Mouse (Mus musculus) cerebellum, postnatal 25 days (tissue): ENCODE data around the gene Zkscan3.

Source experiments
- DNase-seq, 2 experiments: peaks; one replicate each; pipeline ENCODE4 v3.0.0; 2021; ENCODE audit warnings: mixed read lengths in 2 of 2

Zkscan3 gene

DNA sequence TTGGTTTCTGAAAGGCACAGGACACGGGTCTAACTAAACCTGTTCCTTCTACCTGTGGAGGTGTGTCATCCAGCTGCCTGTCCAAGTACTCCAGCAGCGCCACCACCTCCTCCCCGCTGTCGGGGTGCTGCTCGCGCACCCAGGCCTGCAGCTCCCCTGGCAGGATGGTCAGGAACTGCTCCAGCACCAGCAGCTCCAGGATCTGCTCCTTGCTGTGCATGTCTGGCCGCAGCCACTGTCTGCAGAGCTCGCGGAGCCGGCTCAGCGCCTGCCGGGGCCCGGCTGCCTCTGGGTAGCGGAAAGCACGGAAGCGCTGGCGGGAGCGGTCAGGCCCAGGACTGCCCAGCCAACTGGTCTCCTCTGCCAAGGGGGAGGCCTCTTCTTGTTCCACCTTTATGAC lies 6.5 kb downstream of the Zkscan3 start:
- DNase-seq: peak; percentile 51 to 55

DNA sequence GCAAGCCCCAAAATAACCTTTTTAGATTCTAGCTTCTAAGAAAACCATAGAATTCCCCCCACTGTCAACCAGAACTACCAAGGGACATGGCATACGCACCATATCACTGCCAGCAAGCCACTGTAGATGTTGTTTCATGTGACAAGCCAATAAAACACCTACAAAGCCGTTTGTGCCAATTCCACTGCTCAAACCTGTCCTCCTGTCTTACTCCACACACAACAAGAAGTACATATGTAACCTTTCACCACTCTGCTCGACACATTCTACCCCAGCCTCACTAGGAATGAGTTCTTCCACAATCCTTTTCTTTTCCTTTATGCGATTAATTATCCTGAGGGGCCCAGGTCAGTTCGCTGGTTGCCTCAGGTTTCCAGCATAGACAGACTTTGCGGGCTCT lies 6.9 kb downstream of the Zkscan3 start:
- no peak for DNase-seq

- no peak for DNase-seq
These were observed 7.3 kb downstream of the Zkscan3 start for GRCm38 (mm10) chr13:21395211-21395610.

DNA sequence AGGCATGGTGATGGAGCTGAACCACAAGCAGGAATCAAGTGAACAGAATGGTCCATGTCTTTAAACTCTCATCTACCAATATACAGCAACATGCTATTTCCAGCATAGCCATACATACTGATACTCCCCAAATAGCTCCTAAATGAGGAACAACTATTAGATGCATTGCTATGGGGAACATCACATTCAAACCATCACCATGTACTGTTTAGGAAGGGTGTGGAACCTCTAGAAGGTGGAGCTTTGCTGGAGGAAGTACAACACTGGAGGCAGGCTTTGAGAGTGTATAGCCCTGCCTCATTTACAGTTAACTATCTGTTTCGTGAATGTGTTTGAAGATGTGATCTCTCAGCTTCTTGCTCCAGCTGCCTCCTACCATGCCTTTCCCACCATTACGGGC lies 24.8 kb downstream of the Zkscan3 start:
- DNase-seq: no peak

DNA sequence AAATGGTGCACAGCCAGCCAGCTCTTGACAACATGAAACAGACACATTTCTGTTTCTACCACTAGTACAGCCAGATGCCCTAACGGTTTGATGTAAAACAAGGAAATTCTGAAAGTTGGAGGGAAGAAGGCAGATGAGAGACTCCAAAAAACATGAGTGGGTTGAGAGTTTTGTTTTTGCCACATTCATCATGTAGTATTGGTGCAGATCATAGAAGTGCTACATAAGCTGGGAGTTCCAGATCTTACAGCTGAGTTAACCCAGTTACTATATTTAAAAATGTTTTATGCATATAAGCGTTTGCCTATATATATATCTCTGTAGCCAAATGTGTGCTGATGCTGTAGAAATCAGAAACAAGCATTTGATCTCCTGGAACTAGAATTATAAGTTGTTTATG lies 29.9 kb downstream of the Zkscan3 start:
- DNase-seq: no peak

DNA sequence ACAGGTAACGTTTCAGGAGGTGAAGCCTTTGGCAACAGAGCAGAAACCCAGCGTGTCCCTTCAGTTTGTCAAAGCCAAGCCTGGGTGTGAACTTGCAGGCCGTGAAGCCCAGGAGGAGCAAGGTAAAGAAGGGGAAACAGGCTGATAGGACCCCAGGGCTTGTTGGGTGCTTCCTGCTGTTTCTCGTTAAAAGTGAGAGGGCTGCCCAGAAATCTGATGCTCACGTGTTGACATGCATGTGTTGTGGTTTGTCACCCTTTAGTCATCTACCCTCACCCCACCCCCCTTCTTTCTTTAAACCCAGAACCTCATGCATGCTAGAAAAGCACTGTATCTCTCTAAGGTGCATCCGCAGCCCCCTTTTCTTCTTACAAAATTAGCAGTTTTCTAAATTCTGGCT lies 35.9 kb downstream of the Zkscan3 start:
- no peak for DNase-seq

DNA sequence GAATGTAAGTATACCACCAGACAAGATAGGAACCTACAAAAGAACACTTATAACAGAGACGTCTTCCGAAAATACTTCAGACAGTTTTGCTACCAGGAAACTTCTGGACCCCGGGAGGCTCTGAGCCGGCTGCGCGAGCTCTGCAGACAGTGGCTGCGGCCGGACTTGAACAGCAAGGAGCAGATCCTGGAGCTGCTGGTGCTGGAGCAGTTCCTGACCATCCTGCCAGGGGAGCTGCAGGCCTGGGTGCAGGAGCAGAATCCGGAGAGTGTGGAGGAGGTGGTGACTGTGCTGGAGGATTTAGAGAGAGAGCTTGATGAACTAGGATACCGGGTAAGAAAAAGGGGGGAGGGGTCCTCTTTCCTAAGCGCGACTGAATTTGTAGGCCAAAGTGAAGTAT lies 38.8 kb downstream of the Zkscan3 start:
- DNase-seq: peak; percentile 14 to 28

DNA sequence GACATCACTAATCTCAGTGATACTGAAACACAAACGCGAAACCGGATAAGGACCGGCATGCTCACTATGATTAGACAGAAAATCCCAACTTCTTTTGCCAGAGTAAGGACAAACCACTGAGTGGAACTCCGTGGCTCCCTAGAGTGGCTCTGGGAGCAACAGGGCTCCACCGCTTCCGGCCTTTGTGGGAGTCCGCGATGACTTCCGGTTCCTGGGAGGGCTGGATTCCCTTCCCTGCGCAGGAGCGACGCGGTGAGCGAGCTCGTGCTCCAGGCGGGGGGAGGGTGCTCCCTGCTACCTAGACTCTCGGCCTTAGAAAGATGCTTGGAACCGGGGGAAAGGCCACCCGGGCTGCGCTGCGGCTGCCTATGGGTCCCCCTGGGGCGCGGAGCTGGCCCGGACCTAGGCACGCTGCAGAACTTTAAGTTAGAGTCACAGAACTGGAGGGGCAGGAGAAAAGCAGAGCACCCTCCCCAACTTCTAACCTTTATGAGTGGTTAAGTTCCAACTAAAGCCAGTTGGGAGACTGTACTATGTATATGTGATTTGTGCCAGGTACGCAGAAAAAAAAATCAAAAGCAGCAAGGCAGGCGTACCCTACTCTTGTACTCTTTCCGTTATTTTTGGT lies 39.8 kb downstream of the Zkscan3 start, which contains the start of gene Zscan12:
TSS of gene Zscan12 (plus strand) at position 200 of the 628 bp plus-strand sequence.
- DNase-seq: peak; percentile 90 to 94

- DNase-seq: no peak
These were observed 52.0 kb downstream of the Zkscan3 start for GRCm38 (mm10) chr13:21350593-21350992.

- no peak for DNase-seq
These were observed 55.9 kb downstream of the Zkscan3 start, which contains the start of gene Olfr1367 for GRCm38 (mm10) chr13:21346610-21347009. Gene Olfr1367, plus strand, starts transcription at chr13:21346910.
